Comparison of ENCODE assay signal across 9 mouse cellular contexts in genomic region chr7:98558128-98558921, GRCm38 (mm10).
DNase-seq lines count a peak whose midpoint lies in the region; ATAC-seq and TF ChIP-seq lines count a peak whose summit lies in the region.
"Had no signal": no experiment of that assay in that cellular context is flagged by ENCODE, and none has a peak within 500 bp of the region (broad histone marks: within the 10 kb centered on the region; RNA-seq: fewer than 3 reads in every experiment).

No protein-coding gene starts in this region.

- H3K27me3 ChIP-seq in lung, embryonic 16.5 days (ENCODE audit: control insufficient read depth, insufficient read depth, low read depth, low read length), result no peaks in the 10 kb centered on the region
- H3K27me3 ChIP-seq: hindbrain, embryonic 12.5 days had no signal

- WGBS in lung, embryonic 16.5 days, result 61% methylated on average over 9 of the region's 9 CpGs

- H3K9ac ChIP-seq in lung, embryonic 16.5 days (ENCODE audit: low read length), result no peak overlapping the region
- H3K9ac ChIP-seq: forebrain, postnatal 0 days; hindbrain, embryonic 12.5 days had no signal

- peaks cover 3% of the 10 kb centered on the region; the same call in 1 of the 2 replicates for H3K4me1 ChIP-seq in lung, embryonic 16.5 days (replicated peaks; ENCODE audit: control insufficient read depth, insufficient read depth, low read length)
- H3K4me1 ChIP-seq in embryonic fibroblast, embryonic 13.5 days (ENCODE audit: control insufficient read depth, insufficient read depth, low read length), result peaks cover 5% of the 10 kb centered on the region
- H3K4me1 ChIP-seq: hindbrain, embryonic 12.5 days had no signal

- TF ChIP-seq POLR2A in embryonic fibroblast, embryonic 13.5 days (IDR thresholded peaks at IDR 0.05; ENCODE audit: low read depth, low read length), result no peak; the same call in 1 of the 2 replicates

- no peak for TF ChIP-seq CTCF in embryonic fibroblast, embryonic 13.5 days (IDR thresholded peaks at IDR 0.05; ENCODE audit: borderline replicate concordance, insufficient read depth, low read length)

- no peak overlapping the region for H3K4me3 ChIP-seq in lung, embryonic 16.5 days (ENCODE audit: low read length)
- no peak overlapping the region for H3K4me3 ChIP-seq in embryonic fibroblast, embryonic 13.5 days (ENCODE audit: insufficient read depth, low read length)
- H3K4me3 ChIP-seq: hindbrain, embryonic 12.5 days had no signal

- DNase-seq in lung, postnatal 36 days, result no peak
- DNase-seq in induced T-regulatory cell, adult 2 months (ENCODE audit: low read depth), result peak; percentile 68
- peak; percentile 47 for DNase-seq in thymus, postnatal 25 days
- no peak for DNase-seq in spleen, postnatal 14 days (ENCODE audit: low spot score in 2 of 2)
- DNase-seq in ovary, postnatal 14 days (ENCODE audit: low spot score), result no peak
- DNase-seq: forebrain, postnatal 0 days had no signal

- no peak overlapping the region for H3K4me2 ChIP-seq in lung, embryonic 16.5 days (ENCODE audit: low read depth, low read length)
- H3K4me2 ChIP-seq: hindbrain, embryonic 12.5 days had no signal

- peak; percentile 29; the same call in 1 of the 2 replicates for ATAC-seq in lung, embryonic 16.5 days (ENCODE audit: low read depth)
- ATAC-seq: forebrain, postnatal 0 days had no signal

- H3K36me3 ChIP-seq in lung, embryonic 16.5 days (ENCODE audit: control insufficient read depth, insufficient read depth, low read length), result no peaks in the 10 kb centered on the region
- H3K36me3 ChIP-seq: hindbrain, embryonic 12.5 days had no signal

- no peaks in the 10 kb centered on the region for H3K9me3 ChIP-seq in lung, embryonic 16.5 days (ENCODE audit: control insufficient read depth, low read length)
- H3K9me3 ChIP-seq: hindbrain, embryonic 12.5 days had no signal

- H3K27ac ChIP-seq in lung, embryonic 16.5 days (ENCODE audit: low read length), result no peak overlapping the region
- peak overlapping the region; percentile 61 for H3K27ac ChIP-seq in embryonic fibroblast, embryonic 13.5 days (ENCODE audit: insufficient read depth, low read length)
- H3K27ac ChIP-seq: hindbrain, embryonic 12.5 days had no signal

Comparison
In these comparisons a context has a peak if more than half of its experiments do, and no peak if none do; other contexts are left out.
1. DNase-seq: peak in induced T-regulatory cell, adult 2 months (single experiment) and thymus, postnatal 25 days (single experiment); none in lung, postnatal 36 days (single experiment), spleen, postnatal 14 days (0 of 2) and ovary, postnatal 14 days (single experiment).